Mouse (Mus musculus) neutrophil, adult 83 days (primary cell): ENCODE measurements around the gene Rpl22. TPM values are rescaled to one million over a fixed set of nuclear protein-coding genes. Genes with fewer than 3 reads are reported as not detected.

Experiments
- total RNA-seq, 2 experiments: library from RNA; stranded (reverse); gene quantifications; one replicate each; pipeline ENCODE4 v1.2.4; 2023

The Rpl22 gene
- 100 to 1,000 TPM; 304 to 327 TPM for total RNA-seq

DNA sequence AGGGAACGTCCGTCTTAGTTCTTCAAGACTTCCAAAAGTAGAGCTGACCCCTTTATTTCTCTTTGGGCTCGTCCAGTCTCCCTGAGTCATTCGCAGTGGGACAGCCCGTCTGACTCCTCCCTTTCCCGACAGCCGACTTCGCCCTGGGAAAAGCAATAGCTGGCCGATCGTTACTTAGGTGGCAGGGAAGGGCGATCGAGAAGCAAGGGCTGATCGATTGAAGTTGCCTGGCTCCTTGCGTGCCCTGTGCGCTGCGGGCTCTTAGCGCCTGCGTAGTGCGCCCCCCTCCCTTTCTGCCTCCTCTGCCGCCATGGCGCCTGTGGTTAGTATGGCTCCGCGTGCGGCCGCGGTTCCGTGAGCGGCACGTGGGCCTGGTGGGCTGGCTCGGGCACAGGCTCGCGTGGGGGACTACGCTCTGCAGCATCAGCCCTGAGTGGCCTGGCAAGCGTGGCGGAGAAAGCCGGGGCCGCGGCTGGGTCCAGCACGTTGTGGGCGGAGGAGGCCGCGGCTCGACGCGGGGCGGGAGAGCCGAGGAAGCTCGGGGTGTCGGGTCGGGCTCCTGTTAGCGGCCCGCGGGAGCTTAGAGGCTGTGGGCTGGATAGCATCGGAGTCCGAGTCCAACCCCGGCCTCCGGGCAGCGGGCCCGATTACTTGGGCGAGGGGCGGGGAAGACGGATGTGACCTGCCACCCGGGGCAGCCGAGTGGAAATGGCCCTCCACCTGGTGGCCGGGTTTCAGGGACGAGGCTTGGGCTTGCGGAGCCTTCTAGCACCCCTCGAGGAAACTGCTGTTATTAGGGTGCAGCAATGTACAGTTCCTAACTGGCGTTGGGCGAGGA lies at the start of gene Rpl22:
Gene Rpl22 (plus strand): TSS at position 169 of the 838 bp plus-strand sequence.

DNA sequence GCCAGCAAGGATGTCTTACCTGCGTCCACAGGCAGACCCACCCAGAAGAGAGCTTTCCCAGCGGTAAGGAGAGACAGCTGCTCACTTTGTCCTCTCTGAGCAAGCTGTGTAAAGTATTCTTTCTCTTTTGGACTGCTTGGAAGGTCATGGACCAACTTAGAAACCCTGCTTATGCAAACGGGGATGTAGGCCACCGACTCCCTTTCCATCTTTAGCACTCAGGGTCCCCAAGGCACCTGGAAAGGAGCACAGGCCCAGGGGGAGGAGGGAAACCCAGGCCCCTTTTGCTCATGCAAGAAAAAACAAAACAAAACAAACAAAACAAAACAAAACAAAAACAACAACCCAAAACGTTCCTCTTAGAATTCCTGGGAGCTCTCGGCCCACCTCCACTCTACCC lies 34.0 kb upstream of the Rpl22 start, which contains the start of gene Hes3:
Gene Hes3 (minus strand): TSS at position 101 of the 400 bp plus-strand sequence.

DNA sequence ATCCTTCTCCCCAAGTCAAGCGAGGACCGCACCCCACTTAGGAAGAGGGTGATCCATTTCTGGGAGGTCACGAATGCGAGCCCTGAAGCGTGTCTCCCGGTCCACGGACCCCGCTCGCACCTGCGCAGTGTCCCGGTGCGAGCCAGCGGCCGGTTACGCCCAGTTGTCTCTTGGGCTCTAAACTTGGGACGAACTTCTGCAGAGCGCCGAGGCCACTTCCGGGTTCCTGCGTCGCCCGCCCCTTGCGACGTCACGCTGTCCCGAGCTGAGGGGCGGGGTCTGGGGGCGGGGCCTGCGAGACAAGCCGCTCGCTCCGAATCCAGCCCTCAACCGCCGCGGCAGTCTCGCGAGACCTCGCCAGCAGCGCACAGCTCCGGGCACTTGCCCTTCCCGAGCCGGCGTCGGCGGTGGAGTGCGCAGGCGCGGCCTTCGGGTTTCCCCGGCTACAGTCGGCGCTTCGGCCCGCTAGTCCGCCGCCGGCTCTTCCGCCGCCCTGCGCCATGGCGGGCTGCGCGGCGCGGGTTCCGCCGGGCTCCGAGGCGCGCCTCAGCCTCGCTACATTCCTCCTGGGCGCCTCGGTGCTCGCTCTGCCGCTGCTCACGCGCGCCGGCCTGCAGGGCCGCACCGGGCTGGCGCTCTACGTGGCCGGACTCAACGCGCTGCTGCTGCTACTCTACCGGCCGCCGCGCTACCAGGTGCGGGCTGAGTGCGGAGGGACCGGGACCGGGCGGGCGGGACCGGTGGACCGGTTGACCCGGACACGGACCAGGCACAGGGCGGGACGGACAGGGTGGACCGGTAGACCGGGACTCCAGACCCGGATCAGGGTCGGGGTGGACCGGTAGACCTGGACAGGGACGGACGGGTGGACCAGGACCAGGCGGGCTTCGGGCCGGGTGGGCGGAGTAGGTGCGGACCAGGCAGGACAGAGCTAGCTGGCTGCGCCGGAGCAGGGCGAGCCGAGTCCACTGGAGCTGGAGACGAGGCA lies 28.4 kb upstream of the Rpl22 start, which contains the start of gene Icmt:
Gene Icmt (plus strand): TSS at position 354 of the 988 bp plus-strand sequence.

DNA sequence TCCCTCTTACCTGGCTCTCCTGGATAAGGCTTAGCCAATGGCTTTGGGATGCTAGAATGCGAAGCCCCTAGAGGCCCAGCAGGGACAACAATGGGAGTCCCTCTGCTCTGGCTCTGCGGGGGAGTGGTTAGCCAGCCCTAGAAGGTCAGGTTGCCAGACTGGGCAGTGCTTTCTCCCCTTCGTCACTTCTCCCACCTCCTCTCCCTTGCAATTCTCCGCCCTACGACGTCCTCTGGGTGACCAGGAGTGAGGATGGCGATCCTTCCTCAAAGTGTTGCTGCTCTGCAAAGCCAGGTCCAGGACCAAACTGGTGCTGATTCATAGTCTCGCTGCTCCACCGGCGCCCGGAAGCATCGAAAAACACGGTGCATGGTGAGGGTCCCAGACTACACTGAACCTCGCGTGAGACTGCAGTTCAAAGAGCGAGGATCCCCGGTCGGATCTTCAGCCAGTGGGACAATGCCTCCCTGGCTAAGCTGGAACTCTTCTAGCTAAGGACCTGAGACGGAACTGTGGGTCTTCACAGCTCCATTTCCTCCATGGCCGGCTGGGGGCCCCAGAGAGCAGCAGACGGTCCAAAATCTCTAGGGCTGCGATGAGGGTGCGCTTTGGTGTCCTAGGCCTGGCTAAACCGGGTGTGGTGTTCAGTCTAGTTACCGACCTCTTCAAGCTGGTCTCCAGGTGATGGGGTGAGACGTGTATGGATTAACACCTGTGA lies 6.9 kb upstream of the Rpl22 start, which contains the start of gene Rnf207:
Gene Rnf207 (minus strand): TSS at position 477 of the 718 bp plus-strand sequence.

DNA sequence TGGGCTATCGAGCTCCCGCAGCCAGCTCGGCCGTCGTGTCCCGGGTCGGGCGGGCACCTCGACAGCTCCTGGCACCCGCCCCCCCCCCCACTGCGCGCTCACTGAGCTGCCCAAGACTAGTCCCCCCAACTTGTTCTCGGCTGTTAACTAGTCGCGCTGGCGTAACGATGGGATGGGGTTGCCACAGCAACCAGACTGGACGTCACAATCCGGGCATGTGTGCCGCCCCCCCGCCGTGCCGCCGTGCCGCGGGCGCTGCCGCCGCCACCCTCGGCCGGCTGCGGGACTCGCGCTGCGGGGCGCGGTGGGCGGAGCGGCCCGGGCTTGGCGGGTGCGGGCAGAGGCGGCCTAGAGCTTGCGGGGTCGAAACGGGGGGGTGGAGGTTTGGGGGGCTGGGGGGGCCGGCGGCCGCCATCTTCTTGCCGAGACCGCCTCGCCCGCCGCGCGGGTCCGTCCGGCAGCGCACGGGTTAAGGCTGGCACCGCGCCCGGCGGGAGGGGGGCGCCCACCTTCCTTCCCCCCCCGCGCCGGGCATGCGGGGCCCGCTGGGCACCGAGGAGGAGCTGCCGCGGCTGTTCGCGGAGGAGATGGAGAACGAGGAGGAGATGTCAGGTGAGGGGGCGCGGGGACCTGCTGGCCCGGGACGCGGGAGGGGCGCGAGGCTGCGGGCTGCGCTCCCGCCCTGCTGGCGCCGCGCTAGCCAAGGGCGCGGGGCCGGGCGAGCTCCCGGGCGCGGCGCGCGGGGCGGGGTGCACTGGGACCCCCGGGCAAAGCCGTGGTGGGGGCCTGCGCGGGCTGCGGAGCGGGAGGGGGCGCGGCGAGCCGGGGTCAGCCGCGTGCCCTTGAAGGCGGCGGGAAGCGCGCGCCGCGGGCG lies 13.1 kb downstream of the Rpl22 start, which contains the start of gene Chd5:
Gene Chd5 (plus strand): TSS at position 233 of the 874 bp plus-strand sequence.

Other genes starting within 250 kb of the Rpl22 start
- under 1 TPM; 0.22 to 0.38 TPM for gene Tnfrsf25, start 209.8 kb upstream of the Rpl22 start, total RNA-seq
- gene Espn, start 173.4 kb upstream of the Rpl22 start, total RNA-seq = under 1 TPM; 0.24 to 0.50 TPM
- not detected for gene Hes2, start 166.9 kb upstream of the Rpl22 start, total RNA-seq
- 10 to 100 TPM; 28.0 to 30.0 TPM for gene Acot7, start 147.6 kb upstream of the Rpl22 start, total RNA-seq
- gene Gpr153, start 51.5 kb upstream of the Rpl22 start, total RNA-seq = under 1 TPM; 0.35 TPM
- gene Hes3, start 34.1 kb upstream of the Rpl22 start, total RNA-seq = not detected
- gene Icmt, start 28.5 kb upstream of the Rpl22 start, total RNA-seq = 10 to 100 TPM; 12.1 to 13.6 TPM
- gene Rnf207, start 6.7 kb upstream of the Rpl22 start, total RNA-seq = not detected
- under 1 TPM in 1 of 2 experiments, not detected in 1; 0.04 TPM for gene Chd5, start 12.9 kb downstream of the Rpl22 start, total RNA-seq
- 1 to 10 TPM in 1 of 2 experiments, under 1 TPM in 1; 0.71 to 1.3 TPM for gene Nphp4, start 151.0 kb downstream of the Rpl22 start, total RNA-seq
- 100 to 1,000 TPM; 107 to 127 TPM for gene Kcnab2, start 152.1 kb downstream of the Rpl22 start, total RNA-seq